Mouse (Mus musculus) embryonic facial prominence, embryonic 11.5 days (tissue): ENCODE results near the gene Sarm1. TPM values are rescaled to one million over a fixed set of nuclear protein-coding genes. Genes with fewer than 3 reads are reported as not detected.
"Not testable (repeated sequence)": the region's sequence is repeated elsewhere in the genome, so short reads cannot be mapped to it uniquely, and the experiment has no call there.

Experiments
- ATAC-seq: fragments of 200-750 bp; cut with Nextera tagmentation; replicated peaks from 2 replicates; pipeline ENCODE4 v1.8.0; 2017; ENCODE audit warnings: low read depth; ENCODE audit not compliant: insufficient number of reproducible peaks, low FRiP score, low TSS enrichment
- DNase-seq: peaks from one replicate; pipeline ENCODE4 v3.0.0-alpha.2; 2015; ENCODE audit warnings: low spot score
- H3K27ac ChIP-seq: fragments of 300-500 bp; sonication (generic); replicated peaks from 2 replicates; pipeline ENCODE4 v1.5.1; 2014; ENCODE audit warnings: mild to moderate bottlenecking, low read depth, low read length, control low read depth
- H3K27me3 ChIP-seq: fragments of 300-500 bp; sonication (generic); 2 replicates; pipeline ENCODE4 v1.6.1; 2014; ENCODE audit warnings: mild to moderate bottlenecking, low read length, moderate library complexity, mixed read lengths; ENCODE audit not compliant: control insufficient read depth, insufficient read depth
- H3K36me3 ChIP-seq: fragments of 300-500 bp; sonication (generic); replicated peaks from 2 replicates; pipeline ENCODE4 v1.6.1; 2014; ENCODE audit warnings: low read depth, mild to moderate bottlenecking, low read length, moderate library complexity, mixed read lengths; ENCODE audit not compliant: control insufficient read depth, insufficient read depth
- H3K4me1 ChIP-seq: fragments of 300-500 bp; sonication (generic); 2 replicates; pipeline ENCODE4 v1.6.1; 2014; ENCODE audit warnings: low read length, mixed read lengths; ENCODE audit not compliant: control insufficient read depth, insufficient read depth
- H3K4me2 ChIP-seq: fragments of 300-500 bp; sonication (generic); 2 replicates; pipeline ENCODE4 v1.6.1; 2014; ENCODE audit warnings: low read depth, mild to moderate bottlenecking, control low read depth, low read length, moderate library complexity
- H3K4me3 ChIP-seq: fragments of 300-500 bp; sonication (generic); 2 replicates; pipeline ENCODE4 v1.5.1; 2014; ENCODE audit warnings: low read depth, low read length, control low read depth
- H3K9ac ChIP-seq: fragments of 300-500 bp; sonication (generic); replicated peaks from 2 replicates; pipeline ENCODE4 v1.6.1; 2014; ENCODE audit warnings: mild to moderate bottlenecking, control low read depth, low read length
- H3K9me3 ChIP-seq: fragments of 300-500 bp; sonication (generic); replicated peaks from 2 replicates; pipeline ENCODE4 v1.6.1; 2016; ENCODE audit warnings: mild to moderate bottlenecking, low read length, inconsistent platforms, mixed read lengths; ENCODE audit not compliant: control insufficient read depth
- WGBS: fragments of 180-500 bp; shearing (Covaris S2); extraction: QIAGEN DNeasy Blood & Tissue Kit; methylation state at CpG from one replicate; pipeline ENCODE4 v1.1.7; 2014; 5-methylcytosine and 5-hydroxymethylcytosine counted together
- polyA plus RNA-seq: library from polyadenylated mRNA; unstranded; fragments of >200 nt; fragmentation: Nextera tagmentation; extraction: Ambion mirVana; gene quantifications from 2 replicates; pipeline ENCODE4 v1.2.1, GENCODE M21; 2014

The Sarm1 gene
- polyA plus RNA-seq, 1 experiment from 2014 or later: 4.1 TPM

- no peak overlapping the region for H3K27ac ChIP-seq
- no peak for ATAC-seq
- H3K9ac ChIP-seq: no peak overlapping the region
- H3K4me1 ChIP-seq: no peaks in the 10 kb centered on the region; the same call in 1 of the 2 replicates
- WGBS: 93% methylated on average over 4 of the region's 4 CpGs
- H3K4me2 ChIP-seq: no peak overlapping the region
- H3K9me3 ChIP-seq: no peaks in the 10 kb centered on the region
- no peak for DNase-seq
- H3K4me3 ChIP-seq: no peak overlapping the region
- H3K36me3 ChIP-seq: no peaks in the 10 kb centered on the region; the same call in 1 of the 2 replicates
- no peaks in the 10 kb centered on the region for H3K27me3 ChIP-seq
Observed at GRCm38 (mm10) chr11:78534516-78534915, 37.0 kb upstream of the Sarm1 start.

GRCm38 (mm10) chr11:78531515-78531914 lies 34.0 kb upstream of the Sarm1 start:
- not testable (repeated sequence) for H3K4me1 ChIP-seq, ATAC-seq, H3K36me3 ChIP-seq, H3K27ac ChIP-seq, H3K4me3 ChIP-seq, DNase-seq, H3K9me3 ChIP-seq, H3K9ac ChIP-seq, H3K27me3 ChIP-seq, H3K4me2 ChIP-seq
- 96% methylated on average over 10 of the region's 10 CpGs for WGBS

- Histone ChIP-seq H3K4me2 (no peak overlapping the region), H3K27me3 (no peaks in the 10 kb centered on the region), H3K9ac (no peak overlapping the region), H3K36me3 (peaks cover 5% of the 10 kb centered on the region), H3K4me3 (no peak overlapping the region), H3K27ac (no peak overlapping the region), H3K4me1 (no peaks in the 10 kb centered on the region), H3K9me3 (no peaks in the 10 kb centered on the region)
- DNase-seq (no peak), ATAC-seq (no peak)
- WGBS: 71% methylated on average over 6 of the region's 6 CpGs
Observed at GRCm38 (mm10) chr11:78531046-78531445, 33.5 kb upstream of the Sarm1 start.

GRCm38 (mm10) chr11:78530001-78530400 lies 32.4 kb upstream of the Sarm1 start:
- Histone ChIP-seq H3K9ac (no peak overlapping the region), H3K4me2 (no peak overlapping the region), H3K9me3 (no peaks in the 10 kb centered on the region), H3K27ac (no peak overlapping the region), H3K4me1 (no peaks in the 10 kb centered on the region), H3K27me3 (no peaks in the 10 kb centered on the region), H3K4me3 (no peak overlapping the region), H3K36me3 (peaks cover 15% of the 10 kb centered on the region)
- ATAC-seq (no peak), DNase-seq (no peak)
- WGBS: 88% methylated on average over 12 of the region's 12 CpGs

GRCm38 (mm10) chr11:78528714-78529113 lies 31.2 kb upstream of the Sarm1 start:
- H3K27ac ChIP-seq: no peak overlapping the region
- 87% methylated on average over 9 of the region's 9 CpGs for WGBS
- no peak overlapping the region for H3K4me2 ChIP-seq
- no peak overlapping the region for H3K4me3 ChIP-seq
- no peaks in the 10 kb centered on the region for H3K4me1 ChIP-seq
- H3K27me3 ChIP-seq: no peaks in the 10 kb centered on the region
- H3K9ac ChIP-seq: no peak overlapping the region
- DNase-seq: no peak
- no peak for ATAC-seq
- no peaks in the 10 kb centered on the region for H3K9me3 ChIP-seq
- H3K36me3 ChIP-seq: peaks cover 17% of the 10 kb centered on the region

- Histone ChIP-seq H3K27ac (no peak overlapping the region), H3K4me2 (no peak overlapping the region), H3K36me3 (peaks cover 23% of the 10 kb centered on the region), H3K4me3 (no peak overlapping the region), H3K4me1 (no peaks in the 10 kb centered on the region), H3K27me3 (no peaks in the 10 kb centered on the region), H3K9me3 (no peaks in the 10 kb centered on the region), H3K9ac (no peak overlapping the region)
- DNase-seq (no peak), ATAC-seq (no peak)
- WGBS: 90% methylated on average over 2 of the region's 2 CpGs
Observed at GRCm38 (mm10) chr11:78524838-78525237, 27.3 kb upstream of the Sarm1 start.

GRCm38 (mm10) chr11:78523241-78523955 lies 25.8 kb upstream of the Sarm1 start:
- H3K36me3 ChIP-seq: peaks cover 25% of the 10 kb centered on the region
- no peaks in the 10 kb centered on the region for H3K27me3 ChIP-seq
- H3K4me2 ChIP-seq: no peak overlapping the region
- H3K9me3 ChIP-seq: no peaks in the 10 kb centered on the region
- H3K4me3 ChIP-seq: no peak overlapping the region
- no peak overlapping the region for H3K27ac ChIP-seq
- no peak for ATAC-seq
- H3K9ac ChIP-seq: no peak overlapping the region
- no peak for DNase-seq
- no peaks in the 10 kb centered on the region for H3K4me1 ChIP-seq
- WGBS: 81% methylated on average over 9 of the region's 9 CpGs

- DNase-seq: no peak
- H3K36me3 ChIP-seq: peaks cover 19% of the 10 kb centered on the region
- H3K27ac ChIP-seq: no peak overlapping the region
- no peaks in the 10 kb centered on the region for H3K27me3 ChIP-seq
- WGBS: 89% methylated on average over 1 of the region's 1 CpGs
- H3K9ac ChIP-seq: no peak overlapping the region
- no peaks in the 10 kb centered on the region for H3K4me1 ChIP-seq
- no peaks in the 10 kb centered on the region for H3K9me3 ChIP-seq
- no peak overlapping the region for H3K4me3 ChIP-seq
- H3K4me2 ChIP-seq: no peak overlapping the region
- no peak for ATAC-seq
Observed at GRCm38 (mm10) chr11:78522481-78522997, 25.0 kb upstream of the Sarm1 start.
